Mouse (Mus musculus): ENCODE measurements around the gene Ran. TPM values are rescaled to one million over a fixed set of nuclear protein-coding genes. Genes with fewer than 3 reads are reported as not detected.

Ran gene
- polyA plus RNA-seq, 1 experiment = 85.8 TPM

DNA sequence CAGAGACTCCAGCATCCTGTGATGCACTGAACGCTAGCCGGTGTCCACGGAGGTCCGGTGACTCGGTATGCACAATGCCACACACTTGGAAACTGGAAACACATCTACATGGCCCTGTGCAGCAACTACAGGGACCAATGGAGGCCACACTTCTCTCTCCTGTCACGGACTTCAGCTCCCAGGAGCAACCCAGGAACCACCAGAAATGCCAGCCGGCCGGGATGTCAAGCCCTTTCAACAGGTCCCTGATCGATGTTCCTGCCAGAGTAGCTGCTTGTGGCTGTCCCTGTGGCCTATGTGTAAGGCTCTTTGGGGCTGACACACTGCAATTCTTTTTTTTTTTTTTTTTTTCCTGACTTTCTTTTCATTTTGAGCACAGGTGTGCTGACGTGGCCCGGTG is 44.3 kb downstream of the Ran start:
- DNase-seq (ENCODE audit: low spot score) = no peak

DNA sequence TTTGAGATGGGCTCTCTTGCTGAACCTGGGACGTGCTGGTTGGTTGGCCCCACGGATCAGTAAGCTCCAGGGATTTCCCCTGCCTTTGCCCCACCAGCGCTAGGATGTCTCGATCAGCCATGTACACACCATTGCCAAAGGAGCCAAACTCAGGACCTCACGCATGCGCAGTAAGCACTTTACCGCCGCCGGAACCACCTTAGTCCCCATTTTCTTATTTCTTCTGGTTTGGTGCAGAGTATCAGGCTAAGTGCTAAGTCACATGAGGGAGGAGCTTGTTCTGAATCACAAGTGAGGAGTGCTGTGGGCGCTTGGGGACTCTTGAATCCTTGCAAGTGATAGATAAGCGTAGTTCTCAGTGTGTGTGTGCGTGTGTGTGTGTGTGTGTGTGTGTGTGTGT is 45.4 kb downstream of the Ran start:
- no peak for DNase-seq (ENCODE audit: low spot score)

DNA sequence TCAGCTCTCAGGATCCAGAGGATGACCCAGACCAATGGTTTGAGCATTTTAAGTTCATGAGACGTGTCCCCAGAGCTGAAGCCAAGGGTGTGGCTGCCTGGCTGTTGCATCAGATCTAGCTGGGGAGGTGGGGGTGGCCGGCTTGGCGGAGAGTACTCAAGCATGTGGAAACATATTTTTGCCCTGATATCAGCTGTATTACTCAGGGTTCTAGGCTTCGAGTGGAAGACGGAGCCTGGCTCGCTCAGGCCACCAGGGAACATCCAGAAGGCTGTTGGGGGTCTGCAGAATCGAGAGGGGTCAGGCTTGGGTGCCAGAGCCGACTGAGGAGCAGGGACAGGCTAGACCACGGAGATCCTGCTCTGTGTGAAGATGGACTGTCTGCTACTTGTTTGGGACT is 46.1 kb downstream of the Ran start:
- peak; percentile 29 for DNase-seq (ENCODE audit: low spot score)

DNA sequence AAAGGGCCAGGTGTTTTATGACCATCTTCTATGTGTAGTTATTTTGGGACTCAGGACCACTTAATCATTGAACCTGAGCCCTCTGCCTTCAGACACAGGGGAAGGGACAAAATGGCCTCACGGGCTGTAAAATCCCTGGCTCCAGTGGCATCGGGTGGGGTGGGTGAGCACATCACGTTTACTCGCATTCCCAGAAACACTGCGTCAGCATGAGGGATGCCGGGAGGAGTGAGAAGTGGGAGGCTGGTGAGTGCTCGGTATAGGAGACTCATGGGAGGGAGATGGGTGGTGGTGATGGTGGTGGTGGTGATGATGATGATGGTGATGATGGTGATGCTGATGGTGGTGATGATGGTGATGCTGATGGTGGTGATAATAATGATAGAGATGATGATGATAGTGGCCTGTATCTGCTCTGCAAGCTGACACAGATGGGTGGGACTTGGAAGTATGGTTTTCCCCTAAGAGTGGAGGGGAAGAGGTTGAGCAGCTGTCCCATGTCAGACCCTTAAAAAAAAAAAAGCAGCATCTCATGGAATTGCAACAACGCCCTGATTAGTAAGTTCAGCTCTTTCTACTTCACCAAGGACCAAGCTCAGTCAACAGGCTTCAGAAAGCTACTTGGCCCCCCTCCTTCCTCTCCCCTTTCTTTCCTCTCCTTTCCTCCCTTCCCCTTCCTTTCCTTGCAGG is 46.8 kb downstream of the Ran start:
- DNase-seq (ENCODE audit: low spot score) = no peak

DNA sequence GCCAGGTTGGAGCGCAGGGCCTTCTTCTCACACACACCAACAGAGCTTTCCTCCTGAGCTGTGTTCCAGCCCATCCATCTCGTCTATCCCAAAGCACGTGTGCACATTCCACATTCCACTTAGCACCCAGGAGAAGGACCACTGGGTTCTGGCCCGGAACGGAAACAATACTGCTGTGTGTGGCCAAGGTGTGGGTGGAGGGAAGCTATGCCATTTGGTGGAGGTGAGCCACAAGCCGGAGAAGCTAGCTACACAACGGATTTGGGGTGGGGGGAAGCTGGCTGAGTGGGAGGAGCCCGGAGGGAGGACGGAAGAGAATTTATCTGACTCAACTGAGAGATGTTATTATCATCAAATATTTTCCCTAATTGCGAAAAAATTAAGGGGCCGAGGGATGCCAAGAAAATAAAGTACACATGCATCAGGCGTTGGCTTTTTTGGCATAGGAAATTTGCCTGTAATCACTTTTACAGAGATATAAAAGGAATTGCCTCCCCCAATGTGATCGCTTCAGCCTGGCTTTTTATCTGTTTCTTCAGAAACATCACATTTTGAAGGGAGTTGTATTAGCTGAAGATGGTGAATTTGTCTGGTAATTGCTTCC is 47.5 kb downstream of the Ran start:
- no peak for DNase-seq (ENCODE audit: low spot score)

DNA sequence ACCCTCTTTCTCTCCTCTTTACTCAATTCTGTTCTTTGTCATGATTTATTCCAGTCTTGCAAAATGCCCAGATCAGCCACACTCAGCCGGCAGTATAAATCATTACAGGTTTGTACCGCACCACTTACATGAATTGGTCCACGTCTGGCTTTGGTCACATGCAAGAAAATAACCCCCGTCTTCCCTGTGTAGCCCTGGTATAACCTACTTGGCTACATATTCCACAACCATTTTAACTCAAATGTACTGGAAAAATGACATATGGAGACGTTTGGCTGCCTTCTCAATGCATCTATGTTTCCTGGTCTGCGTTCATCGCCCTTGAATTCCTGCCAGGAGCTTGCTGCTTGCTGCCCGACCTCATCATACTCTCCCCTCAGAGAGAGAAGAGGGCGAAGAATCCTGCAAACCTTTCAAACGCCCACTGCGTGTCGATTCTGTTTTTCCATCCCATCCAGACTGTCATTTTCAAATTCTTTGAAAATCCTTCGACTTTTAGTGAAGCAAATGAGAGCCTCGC is 52.0 kb downstream of the Ran start:
- DNase-seq (ENCODE audit: low spot score) = no peak

DNA sequence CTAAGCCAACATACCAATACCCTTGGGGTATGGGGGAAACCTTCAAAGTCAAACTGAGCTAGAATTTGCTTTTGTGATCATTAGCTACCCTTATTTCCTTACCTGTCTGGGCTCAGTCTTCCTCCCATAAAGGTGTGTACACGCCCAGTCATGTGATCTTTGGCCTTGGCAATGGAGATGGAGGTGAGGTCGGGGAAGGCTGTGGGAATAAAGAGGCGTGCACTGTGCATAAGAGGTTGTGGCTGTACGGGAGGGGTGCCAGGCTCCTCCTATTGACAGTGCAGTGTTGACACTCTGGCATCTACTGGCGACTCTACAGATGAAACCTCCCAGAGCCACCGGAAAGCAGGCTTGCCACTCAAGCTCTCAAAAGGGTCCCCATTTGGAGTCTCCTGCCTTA is 53.5 kb downstream of the Ran start:
- DNase-seq (ENCODE audit: low spot score) = no peak

Other genes starting within 250 kb of the Ran start
- gene Rimbp2, start 66.6 kb upstream of the Ran start, polyA plus RNA-seq (2012; rRNA removed) = 0.04 and 0.12 TPM in 2 replicates
- 45.6 and 49.8 TPM in 2 replicates for gene Stx2, start 11.5 kb upstream of the Ran start, polyA plus RNA-seq (2012; rRNA removed)
- gene Adgrd1, start 76.7 kb downstream of the Ran start, polyA plus RNA-seq (2012; rRNA removed) = 43.0 and 78.3 TPM in 2 replicates